Mouse (Mus musculus) CD8-positive naive resting alpha-beta T cell, adult 2 months (primary cell): ENCODE results near the gene Fbxl15.

Experiments used
- DNase-seq, 2 experiments: peaks; one replicate each; pipeline ENCODE4 v3.0.0; 2022; ENCODE audit warnings: low read depth in 2 of 2, low spot score in 2 of 2

The Fbxl15 gene

DNA sequence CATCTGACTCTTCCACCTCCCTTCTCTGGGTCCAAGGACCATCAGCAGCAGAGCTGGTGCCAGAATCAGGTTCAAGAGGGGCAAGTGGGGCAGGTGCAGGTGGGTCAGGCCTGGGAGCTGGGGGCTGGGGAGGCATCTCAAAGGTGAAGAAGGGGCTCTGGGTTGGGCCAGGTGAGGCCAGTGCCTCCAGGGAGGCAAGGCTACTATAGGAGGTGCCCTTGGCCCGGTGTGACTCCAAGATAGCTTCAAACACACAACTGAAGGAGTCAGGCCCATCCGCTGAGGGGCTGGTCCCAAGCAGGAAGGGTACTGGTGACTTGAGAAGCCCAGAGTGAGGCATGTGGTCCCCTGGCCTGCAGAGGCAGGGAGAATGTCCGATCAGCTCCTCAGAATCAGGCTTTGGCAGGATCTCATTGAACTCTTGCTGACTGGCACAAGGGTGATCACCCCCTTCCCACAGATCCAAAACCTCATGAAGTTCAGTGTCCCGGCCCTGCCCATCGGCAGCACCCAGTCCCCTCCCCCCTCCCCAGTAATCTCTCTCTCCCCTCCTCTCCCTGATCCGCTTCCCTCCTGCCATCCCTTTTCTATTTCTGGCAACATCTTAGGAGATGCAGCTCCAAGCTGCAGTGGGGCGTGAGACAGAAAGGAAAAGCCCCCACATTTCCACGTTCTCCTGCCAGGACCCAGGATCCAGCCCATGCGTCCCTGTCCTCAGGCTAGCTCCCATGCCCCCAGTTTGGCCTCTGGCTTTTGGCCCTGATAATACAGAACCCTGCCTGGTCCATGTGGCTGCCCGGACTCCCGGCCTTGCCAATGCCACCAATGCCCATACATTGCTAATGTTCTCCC is 5.6 kb upstream of the Fbxl15 start:
- no peak for DNase-seq

DNA sequence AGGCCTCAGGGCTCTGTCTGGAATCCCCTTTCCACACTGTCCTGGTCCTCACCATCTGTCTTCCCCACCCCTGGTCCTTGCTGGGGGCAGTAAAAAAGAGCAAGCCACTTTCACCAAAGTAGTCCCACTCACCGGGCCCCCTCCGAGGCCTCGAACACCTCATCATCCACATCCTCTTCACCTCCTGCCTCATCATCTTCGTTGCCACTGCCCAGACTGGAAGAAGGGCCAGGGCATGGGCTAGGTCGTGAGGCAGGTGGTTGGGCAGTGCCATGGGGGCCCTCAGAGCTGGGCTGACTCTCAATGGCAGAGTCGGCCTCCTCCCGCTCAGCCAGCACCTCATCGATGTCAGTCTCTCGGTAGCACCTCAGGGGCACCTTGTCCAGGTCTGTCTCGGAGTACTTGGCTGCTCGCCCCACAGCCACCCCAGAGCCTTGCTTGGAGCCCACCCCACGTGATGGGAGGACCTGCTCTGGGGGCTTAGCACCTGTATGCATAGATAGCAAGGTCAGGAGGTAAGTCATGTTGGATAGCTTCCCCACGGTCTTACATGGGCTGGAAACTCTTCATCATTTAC is 4.9 kb upstream of the Fbxl15 start:
- DNase-seq: no peak

DNA sequence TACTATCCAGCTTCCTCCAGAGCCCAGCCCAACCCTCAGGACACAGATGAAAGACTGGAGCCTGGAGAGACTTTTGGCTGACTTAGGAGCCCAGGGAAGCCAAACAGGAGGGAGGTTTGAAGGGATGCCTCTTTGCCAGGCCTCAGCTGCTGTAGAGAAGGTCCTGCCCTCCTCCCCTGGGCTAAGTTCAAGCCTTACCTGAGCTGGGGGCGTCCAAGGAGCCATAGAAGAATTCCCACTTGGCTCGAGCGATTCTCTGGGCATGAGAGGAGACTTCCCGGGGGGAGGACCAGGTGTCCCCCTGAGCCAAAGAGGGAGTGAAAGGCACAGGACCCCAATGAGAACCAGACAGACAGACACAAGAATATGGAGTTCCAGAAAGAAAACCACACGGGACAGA is 4.3 kb upstream of the Fbxl15 start:
- no peak for DNase-seq

DNA sequence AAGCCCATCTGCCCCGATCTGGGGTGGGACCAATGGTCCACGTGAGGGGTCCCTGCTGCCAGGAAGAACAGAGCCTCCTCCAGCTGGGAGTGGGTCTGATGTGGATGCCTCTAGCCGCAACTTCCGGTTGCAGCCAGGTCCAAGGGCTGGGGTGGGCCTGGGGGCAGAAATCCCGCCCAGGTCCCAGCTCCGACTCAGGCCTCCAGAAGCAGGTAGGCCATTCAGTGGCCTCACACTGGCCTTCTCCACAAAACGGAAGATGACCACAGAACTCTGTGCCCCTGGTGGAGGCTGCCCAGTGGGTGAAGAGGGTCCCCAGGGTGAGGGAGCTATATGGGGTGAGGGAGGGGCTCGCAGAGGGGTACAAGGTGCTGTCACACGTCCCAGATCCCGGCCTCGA is 3.6 kb upstream of the Fbxl15 start:
- no peak for DNase-seq

DNA sequence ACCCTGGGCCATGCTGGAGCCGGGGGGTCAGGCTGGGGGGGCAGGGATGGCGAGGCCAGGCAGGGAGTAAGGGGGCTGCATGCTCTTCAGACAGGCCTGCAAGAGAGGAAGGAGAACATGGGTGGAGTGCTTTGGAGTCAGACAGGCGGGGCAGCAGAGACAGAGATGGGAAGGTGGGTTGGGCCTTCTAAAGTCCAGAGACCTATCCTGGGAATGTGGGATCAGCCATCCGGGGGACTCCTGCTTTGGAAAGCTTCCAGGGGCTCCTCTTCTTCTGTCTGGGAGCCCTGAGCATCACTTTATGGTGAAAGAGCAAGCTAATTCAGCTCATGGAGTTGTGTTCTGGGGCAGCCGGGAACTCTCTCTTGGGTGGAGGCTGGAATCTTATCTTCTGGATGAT is 3.1 kb upstream of the Fbxl15 start:
- no peak for DNase-seq

DNA sequence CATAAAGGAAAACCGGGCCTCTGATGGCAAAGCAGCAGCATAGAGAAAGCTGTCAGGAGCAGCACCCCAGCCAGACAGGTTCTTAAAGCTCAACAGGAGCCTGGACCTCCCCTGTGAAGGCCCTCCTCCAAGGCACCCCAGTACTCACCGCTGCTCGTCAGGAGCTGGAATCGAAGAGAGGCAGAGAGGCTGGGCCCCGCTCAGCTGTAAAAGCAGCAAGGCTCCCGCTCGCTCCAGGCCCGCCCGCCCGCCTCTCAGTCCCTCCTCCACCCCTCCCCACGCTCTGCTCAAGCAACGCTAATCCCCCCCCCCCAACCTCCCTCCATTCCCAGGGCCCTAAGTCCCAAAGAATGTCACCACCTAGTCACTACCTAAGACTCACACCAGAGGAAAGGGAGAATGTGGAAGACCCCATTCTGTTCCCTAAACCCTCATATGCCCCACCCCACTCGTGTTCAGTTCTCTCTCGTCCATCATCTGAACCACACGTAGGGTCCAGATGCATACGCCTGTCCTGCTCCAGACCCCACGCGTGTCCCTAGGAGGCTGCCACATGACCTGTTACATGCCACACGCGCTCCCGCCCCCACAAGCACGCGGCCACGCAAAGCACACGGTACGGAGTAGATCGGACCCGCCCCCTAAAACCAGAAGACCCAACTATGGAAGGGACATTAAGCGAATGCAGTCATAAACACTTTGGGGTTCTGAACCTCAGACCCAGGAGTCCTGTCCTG is 1.8 kb upstream of the Fbxl15 start:
- DNase-seq: no peak

DNA sequence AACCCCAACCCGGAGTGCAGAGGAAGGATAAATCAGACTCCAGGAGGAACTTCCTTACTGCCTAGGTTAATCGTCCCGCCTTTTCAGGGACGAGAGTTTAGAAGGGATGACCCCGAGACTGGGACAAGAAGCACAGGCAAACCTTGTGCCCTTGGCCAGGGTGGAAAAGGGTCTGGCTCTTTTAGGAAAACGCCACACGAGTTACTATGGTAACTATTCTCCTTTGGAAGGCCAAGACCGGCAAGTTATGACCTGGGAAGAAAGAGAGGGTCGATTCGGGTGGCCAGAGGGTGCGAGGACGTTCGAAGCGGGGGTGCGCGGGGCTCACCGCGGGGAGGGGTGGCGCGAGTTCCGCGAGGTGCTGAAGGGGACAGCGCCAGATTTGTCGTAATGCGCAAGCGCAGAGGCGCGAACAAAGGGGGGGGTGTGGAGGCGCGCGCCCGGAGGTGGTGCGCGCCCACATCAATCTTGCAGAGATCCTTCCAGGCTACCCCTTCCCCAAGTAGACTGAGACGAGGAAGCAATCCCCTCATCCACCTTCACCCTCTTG is 1.2 kb upstream of the Fbxl15 start, which contains the start of gene Psd:
Gene Psd (minus strand): TSS at position 401 of the 550 bp plus-strand sequence.
- no peak for DNase-seq

DNA sequence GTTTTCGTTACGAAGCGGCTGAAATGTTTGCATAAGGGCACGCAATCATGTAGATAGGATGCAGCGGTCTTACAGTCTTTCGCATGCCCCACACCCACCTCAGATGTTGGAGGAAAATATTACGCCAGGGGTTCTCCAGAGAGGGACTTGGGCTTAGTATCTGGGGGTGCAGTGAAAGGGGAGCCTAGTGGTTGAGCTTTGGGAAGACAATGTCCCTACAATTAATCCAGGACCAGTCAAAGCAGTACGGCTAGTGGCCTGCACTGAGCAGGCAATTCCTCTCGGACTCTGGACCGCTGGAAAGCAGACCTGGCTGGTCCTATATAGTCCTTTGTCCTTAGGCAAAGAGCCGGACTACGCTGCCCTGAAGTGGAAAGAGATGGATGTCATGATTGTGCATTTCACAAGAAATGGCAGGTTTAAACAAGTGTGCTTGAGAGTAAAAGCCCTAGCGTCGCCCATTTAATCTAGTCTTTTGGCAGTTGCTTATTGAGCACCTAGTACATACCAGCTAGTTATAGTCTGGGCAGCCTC is 386 bp upstream of the Fbxl15 start:
- no peak for DNase-seq

DNA sequence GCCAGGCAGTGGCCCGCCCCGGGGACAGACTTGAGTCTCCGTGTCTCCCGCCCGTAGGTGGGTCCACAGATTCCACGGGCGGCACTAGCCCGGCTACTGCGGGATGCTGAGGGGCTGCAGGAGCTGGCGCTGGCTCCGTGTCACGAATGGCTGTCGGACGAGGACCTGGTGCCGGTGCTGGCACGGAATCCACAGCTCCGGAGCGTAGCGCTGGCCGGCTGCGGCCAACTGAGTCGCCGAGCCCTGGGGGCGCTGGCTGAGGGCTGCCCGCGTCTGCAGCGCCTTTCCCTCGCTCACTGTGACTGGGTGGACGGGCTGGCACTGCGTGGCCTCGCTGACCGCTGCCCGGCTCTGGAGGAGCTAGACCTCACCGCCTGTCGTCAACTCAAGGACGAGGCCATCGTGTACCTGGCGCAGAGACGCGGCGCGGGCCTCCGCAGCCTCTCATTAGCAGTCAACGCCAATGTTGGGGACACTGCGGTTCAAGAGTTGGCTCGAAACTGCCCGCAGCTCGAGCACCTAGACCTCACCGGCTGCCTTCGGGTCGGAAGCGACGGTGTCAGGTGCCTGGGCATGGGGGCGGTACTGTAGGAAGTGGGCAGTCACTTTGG is 1.2 kb downstream of the Fbxl15 start:
- no peak for DNase-seq

DNA sequence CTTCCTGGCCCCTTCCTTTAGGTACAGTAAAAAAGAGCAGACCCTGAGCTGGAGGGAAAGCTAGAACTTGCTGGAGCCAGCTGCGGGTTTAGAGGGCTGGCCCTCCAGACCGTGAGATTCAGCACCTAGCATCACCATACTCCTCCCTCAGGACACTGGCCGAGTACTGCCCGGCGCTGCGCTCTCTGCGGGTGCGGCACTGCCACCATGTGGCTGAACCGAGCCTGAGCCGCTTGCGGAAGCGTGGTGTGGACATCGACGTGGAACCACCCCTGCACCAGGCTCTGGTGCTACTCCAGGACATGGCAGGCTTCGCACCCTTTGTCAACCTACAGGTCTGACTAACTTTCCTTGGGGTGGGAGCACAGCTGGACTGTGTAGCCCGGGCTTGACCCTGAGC is 2.0 kb downstream of the Fbxl15 start:
- DNase-seq: no peak

DNA sequence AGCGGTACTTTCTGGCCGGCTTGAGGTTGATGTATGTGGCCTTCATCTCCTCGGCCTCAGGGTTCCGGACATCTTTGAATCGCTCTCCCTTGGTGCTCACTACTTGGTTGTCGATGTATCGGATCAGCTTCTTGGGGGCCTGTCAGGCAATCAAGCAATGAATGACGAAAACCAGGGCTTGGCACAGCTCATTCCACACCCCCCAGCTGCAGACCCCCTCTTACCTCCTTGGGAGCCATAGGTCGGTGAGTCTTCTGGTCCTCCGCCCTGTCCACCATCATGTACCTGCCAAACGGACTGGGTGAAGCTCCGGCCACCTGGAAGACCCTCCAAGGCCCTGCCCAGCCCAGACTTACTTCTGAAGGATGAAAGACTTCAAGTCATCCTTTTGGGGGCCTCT is 2.7 kb downstream of the Fbxl15 start:
- DNase-seq: no peak

DNA sequence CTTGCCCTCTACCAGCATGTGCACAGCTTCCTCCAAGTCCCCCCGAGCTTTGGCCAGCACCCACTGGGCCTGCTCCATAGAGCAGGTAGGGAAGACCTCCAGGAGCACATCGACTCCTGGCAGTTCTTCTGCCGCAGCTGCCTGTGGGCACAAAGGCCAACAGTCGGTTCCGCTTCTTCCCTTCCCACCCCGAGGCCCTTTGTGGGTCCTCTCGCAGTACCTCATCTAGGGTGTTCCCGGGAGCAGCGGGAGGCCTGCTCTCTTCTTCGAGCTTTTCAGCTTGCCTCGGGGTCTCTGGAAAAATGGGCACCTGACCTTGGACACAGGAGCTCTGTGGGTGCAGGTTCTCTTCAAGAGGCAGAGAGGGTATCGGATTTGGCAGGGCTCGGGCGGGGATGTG is 3.3 kb downstream of the Fbxl15 start:
- no peak for DNase-seq

DNA sequence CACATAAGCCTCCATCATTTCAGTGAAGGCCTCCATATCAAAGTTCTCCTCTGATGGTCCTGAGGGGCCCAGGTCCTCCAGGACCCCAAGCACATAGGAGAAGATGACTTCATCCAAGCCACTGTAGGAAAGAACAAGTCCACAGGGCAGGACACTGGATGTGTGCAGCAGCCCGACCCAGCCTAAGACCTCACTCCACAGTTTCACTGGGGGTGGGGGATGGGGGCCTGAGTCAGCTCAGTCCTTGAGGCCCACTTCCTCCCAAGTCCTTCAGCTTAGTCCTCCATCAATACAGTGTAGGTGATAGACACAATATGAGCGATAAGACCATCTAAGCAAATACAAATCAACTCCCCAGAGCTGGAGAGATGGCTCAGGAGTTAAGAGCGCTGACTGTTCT is 4.0 kb downstream of the Fbxl15 start:
- DNase-seq: no peak

DNA sequence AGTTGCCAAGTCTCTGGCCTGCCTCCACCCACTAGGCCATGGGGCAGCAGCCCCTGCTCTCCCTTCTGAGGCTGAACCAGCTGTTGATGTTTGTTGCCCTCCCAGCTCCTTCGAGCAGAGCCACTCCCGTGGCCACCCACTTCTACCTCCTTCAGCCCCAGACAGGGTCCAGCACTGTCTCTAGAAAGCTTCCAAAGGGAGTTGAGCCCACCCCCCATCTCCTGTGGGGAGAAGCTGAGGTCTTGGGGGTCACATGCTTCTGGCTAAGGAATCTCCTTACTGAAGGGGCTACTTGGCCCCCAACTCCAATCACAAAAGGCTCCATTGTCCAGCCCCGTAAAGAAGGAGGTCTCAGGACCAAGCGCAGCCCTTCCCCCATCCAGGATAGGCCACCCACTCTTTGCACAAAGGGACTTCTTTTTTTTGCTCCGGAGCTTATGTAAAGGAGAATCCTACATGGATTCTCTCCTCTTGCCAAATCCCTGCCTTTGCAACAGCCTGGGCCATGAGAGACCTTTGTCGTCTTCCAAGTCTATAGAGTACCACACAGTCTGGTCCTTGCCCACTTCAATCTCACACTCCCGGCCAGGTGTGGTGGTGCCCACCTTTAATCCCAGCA is 4.8 kb downstream of the Fbxl15 start:
- DNase-seq: no peak

DNA sequence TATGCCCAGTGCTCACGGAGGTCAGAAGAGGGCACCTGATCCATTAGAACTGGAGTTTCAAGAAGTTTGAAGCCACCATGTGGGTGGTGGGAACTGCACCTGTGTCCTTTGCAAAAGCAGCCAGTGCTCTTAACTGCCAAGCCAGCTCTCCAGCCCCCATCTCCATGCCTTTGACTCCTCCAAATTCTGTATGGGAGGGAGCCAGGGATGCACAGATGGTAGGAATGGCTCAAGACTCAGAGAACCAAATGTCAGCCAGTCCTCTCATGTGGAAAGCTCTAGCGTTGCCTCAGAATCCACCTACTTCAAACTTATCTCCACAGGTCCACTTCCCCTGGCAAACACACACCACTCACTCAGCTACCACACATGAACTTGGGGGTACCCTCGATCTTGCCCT is 5.9 kb downstream of the Fbxl15 start:
- DNase-seq: no peak

DNA sequence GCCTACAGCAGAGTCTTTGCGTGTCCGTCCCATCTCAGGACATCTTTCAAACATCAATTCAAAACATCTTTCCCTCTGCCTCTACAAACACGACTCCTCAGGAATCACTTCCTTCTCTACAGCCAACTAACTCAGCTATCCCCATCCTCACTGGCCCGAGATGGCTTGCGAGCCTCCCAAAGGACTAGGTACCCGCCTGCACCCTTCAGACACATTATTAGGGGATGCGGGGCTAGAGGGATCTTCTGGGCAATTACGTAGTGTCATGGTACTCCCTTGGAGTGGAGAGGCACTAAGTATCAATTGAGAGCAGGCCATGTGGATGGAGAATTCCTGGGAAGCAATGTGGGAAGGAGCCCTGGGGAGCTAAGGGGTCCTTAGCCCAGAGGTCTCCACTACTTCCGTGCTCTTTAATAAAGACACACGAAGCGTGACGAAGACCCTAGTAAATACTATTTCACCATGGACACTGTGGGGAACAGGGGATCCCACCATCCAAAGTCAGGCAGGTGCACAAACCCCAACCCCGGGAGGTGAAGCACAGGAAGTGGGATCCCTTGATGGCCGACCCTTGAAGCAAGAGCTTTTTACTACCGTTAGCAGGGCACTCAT is 9.8 kb downstream of the Fbxl15 start:
- no peak for DNase-seq

DNA sequence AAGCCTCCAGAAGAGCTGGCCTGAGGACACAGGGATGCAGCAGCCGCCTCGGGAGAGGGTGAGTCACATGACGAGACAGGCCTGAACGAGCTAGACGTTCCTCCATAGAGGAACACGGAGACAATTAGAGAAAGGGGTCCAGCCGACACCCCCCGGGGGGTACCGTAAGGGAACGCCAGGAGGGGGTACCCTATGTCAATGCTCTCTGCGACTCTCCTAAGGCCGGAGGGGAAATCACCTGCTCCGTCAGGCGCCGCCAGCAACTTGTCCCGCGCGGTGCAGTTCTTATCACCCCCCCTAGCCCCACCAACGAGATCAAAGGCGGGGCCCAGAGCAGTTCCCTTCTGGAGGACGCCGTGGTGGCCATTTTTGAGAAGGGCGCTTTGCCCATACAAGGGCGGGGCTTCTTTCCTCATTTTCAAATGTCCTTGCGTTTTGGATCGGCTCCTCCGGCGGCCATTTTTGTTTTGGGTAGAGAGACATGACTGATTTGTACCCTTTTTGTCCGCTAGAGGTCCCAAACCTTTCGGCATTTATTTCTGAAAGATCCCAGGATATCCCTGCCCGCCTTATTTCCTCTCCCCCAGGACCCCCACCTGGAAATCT is 10.4 kb downstream of the Fbxl15 start, which contains the start of gene Cuedc2:
Gene Cuedc2 (minus strand): TSS at position 372 of the 606 bp plus-strand sequence.
- peak; percentile 88 to 94 for DNase-seq

DNA sequence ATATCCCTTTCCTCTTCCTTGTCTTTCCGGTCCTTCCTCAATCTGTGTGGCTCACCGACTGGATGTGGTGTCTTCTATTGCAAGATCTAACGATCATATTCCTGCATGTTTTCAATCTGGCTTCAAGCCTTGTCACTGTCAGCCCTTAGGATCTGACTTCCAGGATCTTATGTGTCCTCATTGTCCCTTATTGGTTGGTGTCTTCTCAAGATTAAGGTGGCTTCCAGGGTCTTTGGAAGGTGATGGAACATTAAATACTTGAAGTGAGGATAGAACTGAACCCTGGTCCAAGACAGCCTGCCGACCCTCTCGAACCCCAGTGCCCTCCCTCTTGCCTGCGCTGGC is 10.9 kb downstream of the Fbxl15 start:
- DNase-seq: no peak

DNA sequence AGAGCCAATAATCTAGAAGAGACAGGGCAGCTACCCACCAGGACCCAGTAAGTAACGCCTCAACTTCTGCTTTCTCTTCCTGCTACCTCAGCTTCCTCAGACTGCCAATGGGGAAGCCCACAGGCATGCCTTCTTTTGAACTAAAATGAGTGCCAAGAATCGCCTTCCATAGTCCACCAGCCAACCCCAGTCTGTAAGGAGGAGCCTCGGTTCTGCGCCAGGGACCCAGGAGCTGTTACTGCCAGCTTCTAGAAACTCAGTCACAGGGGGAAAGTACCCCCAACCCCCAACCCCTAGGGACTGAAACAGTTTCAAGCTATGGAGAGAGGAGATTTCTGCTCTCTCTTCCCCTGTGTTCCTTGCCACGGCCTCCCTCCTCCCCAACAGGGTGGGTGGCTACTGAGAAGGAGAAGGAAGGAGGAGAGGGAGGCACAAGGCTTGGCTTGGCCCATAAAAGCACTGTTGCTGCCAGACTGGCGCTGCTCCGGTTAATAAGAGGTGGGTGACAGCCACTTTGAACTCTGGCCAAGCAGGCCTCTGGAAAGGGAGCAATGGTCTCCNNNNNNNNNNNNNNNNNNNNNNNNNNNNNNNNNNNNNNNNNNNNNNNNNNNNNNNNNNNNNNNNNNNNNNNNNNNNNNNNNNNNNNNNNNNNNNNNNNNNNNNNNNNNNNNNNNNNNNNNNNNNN is 11.4 kb downstream of the Fbxl15 start:
- DNase-seq: no peak
